Comparison of ENCODE assay signal across 9 mouse cellular contexts in genomic region chr2:172773176-172773575, GRCm38 (mm10).
A peak's percentile ranks its signal among the peaks of the same experiment; 100 is the strongest.
DNase-seq lines count a peak whose midpoint lies in the region; ATAC-seq lines count a peak whose summit lies in the region.
"Had no signal": no experiment of that assay in that cellular context is flagged by ENCODE, and none has a peak within 500 bp of the region (broad histone marks: within the 10 kb centered on the region; RNA-seq: fewer than 3 reads in every experiment).

No protein-coding gene starts in this region.

- no peak overlapping the region for H3K9ac ChIP-seq in kidney, embryonic 15.5 days
- H3K9ac ChIP-seq in liver, embryonic 12.5 days = no peak overlapping the region

- H3K36me3 ChIP-seq in kidney, embryonic 15.5 days = no peaks in the 10 kb centered on the region
- no peaks in the 10 kb centered on the region for H3K36me3 ChIP-seq in liver, embryonic 12.5 days

- no peaks in the 10 kb centered on the region for H3K4me1 ChIP-seq in kidney, embryonic 15.5 days
- no peaks in the 10 kb centered on the region for H3K4me1 ChIP-seq in liver, embryonic 12.5 days

- WGBS in kidney, embryonic 15.5 days = 0% methylated on average over 2 of the region's 2 CpGs
- WGBS in liver, embryonic 12.5 days (ENCODE audit: insufficient replicate concordance) = 0% methylated on average over 2 of the region's 2 CpGs

- 0 out of 2 replicates have a peak, but pooled peaks cover 19% of the 10 kb centered on the region for H3K27me3 ChIP-seq in kidney, embryonic 15.5 days
- H3K27me3 ChIP-seq in liver, embryonic 12.5 days (replicated peaks) = peaks cover 5% of the 10 kb centered on the region; the same call in 1 of the 2 replicates

- DNase-seq in kidney, adult 11 months = peak; percentile 6
- peak; percentile 80 for DNase-seq in adrenal gland, postnatal 25 days
- peak; percentile 68 for DNase-seq in kidney, adult 18-20 months
- DNase-seq in retina, postnatal 1 day = peak; percentile 77
- peak; percentile 76 for DNase-seq in urinary bladder, postnatal 14 days (ENCODE audit: low spot score)

- ATAC-seq in kidney, embryonic 15.5 days (replicated peaks; ENCODE audit: low FRiP score) = no peak
- ATAC-seq in erythroblast, adult 5-6 weeks (replicated peaks; ENCODE audit: low FRiP score, poor library complexity, severe bottlenecking) = 0 out of 2 replicates have a peak, but pooled peaks have one; percentile 54
- ATAC-seq in liver, embryonic 12.5 days = 0 out of 2 replicates have a peak, but pooled peaks have one; percentile 29

- 0 out of 2 replicates have a peak, but pooled peaks cover 6% of the 10 kb centered on the region for H3K9me3 ChIP-seq in kidney, embryonic 15.5 days (replicated peaks)
- 0 out of 2 replicates have a peak, but pooled peaks cover 4% of the 10 kb centered on the region for H3K9me3 ChIP-seq in liver, embryonic 12.5 days (replicated peaks)

- no peak overlapping the region for H3K27ac ChIP-seq in kidney, embryonic 15.5 days
- H3K27ac ChIP-seq in liver, embryonic 12.5 days = no peak overlapping the region

- H3K4me3 ChIP-seq in kidney, embryonic 15.5 days (replicated peaks) = no peak overlapping the region
- H3K4me3 ChIP-seq in liver, embryonic 12.5 days = no peak overlapping the region
- H3K4me3 ChIP-seq: erythroblast, embryonic 14.5 days had no signal

- no peak overlapping the region for H3K4me2 ChIP-seq in kidney, embryonic 15.5 days
- no peak overlapping the region for H3K4me2 ChIP-seq in liver, embryonic 12.5 days

Comparison
In these comparisons a context has a peak if more than half of its experiments do, and no peak if none do; other contexts are left out.
1. DNase-seq: peak in every context shown above with its lines; median percentile 80 in adrenal gland, postnatal 25 days; 77 in retina, postnatal 1 day; 76 in urinary bladder, postnatal 14 days; 68 in kidney, adult 18-20 months; 6 in kidney, adult 11 months.